10 mouse cellular contexts compared by ENCODE assay signal in genomic region chr9:92544146-92544545, GRCm38 (mm10). TPM values are rescaled to one million over a fixed set of nuclear protein-coding genes. Genes with fewer than 3 reads are reported as not detected.
DNase-seq lines count a peak whose midpoint lies in the region; ATAC-seq and TF ChIP-seq lines count a peak whose summit lies in the region.
"Had no signal": no experiment of that assay in that cellular context is flagged by ENCODE, and none has a peak within 500 bp of the region (broad histone marks: within the 10 kb centered on the region; RNA-seq: fewer than 3 reads in every experiment).

No protein-coding gene starts in this region.

- peaks cover 2% of the 10 kb centered on the region; the same call in 1 of the 2 replicates for H3K36me3 ChIP-seq in heart, embryonic 12.5 days
- H3K36me3 ChIP-seq in lung, embryonic 15.5 days = no peaks in the 10 kb centered on the region
- no peaks in the 10 kb centered on the region for H3K36me3 ChIP-seq in lung, postnatal 0 days (ENCODE audit: insufficient read depth, low read length)
- no peaks in the 10 kb centered on the region for H3K36me3 ChIP-seq in hindbrain, embryonic 15.5 days
- peaks cover 3% of the 10 kb centered on the region; the same call in 1 of the 2 replicates for H3K36me3 ChIP-seq in stomach, embryonic 16.5 days (ENCODE audit: control insufficient read depth, insufficient read depth, low read length)

- H3K9me3 ChIP-seq in heart, embryonic 12.5 days (replicated peaks) = no peaks in the 10 kb centered on the region
- no peaks in the 10 kb centered on the region for H3K9me3 ChIP-seq in lung, embryonic 15.5 days
- H3K9me3 ChIP-seq in lung, postnatal 0 days (ENCODE audit: low read length) = no peaks in the 10 kb centered on the region
- H3K9me3 ChIP-seq in hindbrain, embryonic 15.5 days = no peaks in the 10 kb centered on the region
- H3K9me3 ChIP-seq in stomach, embryonic 16.5 days (replicated peaks; ENCODE audit: control insufficient read depth, low read length) = no peaks in the 10 kb centered on the region

- TF ChIP-seq EP300 in lung, postnatal 0 days (IDR thresholded peaks at IDR 0.05) = no peak

- TF ChIP-seq CTCF in lung, postnatal 0 days (IDR thresholded peaks at IDR 0.05) = no peak

- 83% methylated on average over 1 of the region's 1 CpGs for WGBS in heart, embryonic 12.5 days
- 88% methylated on average over 1 of the region's 1 CpGs for WGBS in lung, embryonic 15.5 days
- 67% methylated on average over 1 of the region's 1 CpGs for WGBS in lung, postnatal 0 days
- 65% methylated on average over 1 of the region's 1 CpGs for WGBS in hindbrain, embryonic 15.5 days
- WGBS in stomach, embryonic 16.5 days = 81% methylated on average over 1 of the region's 1 CpGs

- DNase-seq in heart, postnatal 25 days (ENCODE audit: low spot score) = no peak
- DNase-seq in lung, postnatal 0 days (ENCODE audit: low spot score) = no peak
- no peak for DNase-seq in retina, postnatal 1 day
- no peak for DNase-seq in adrenal gland, postnatal 36 days
- DNase-seq: cerebellum, postnatal 14 days; liver had no signal

- H3K4me3 ChIP-seq in heart, embryonic 12.5 days = peak overlapping the region; percentile 20; the same call in 1 of the 2 replicates
- H3K4me3 ChIP-seq in lung, embryonic 15.5 days = 0 out of 2 replicates have a peak overlapping the region, but pooled peaks have one; percentile 7
- H3K4me3 ChIP-seq in lung, postnatal 0 days (ENCODE audit: low read depth, low read length) = no peak overlapping the region
- no peak overlapping the region for H3K4me3 ChIP-seq in hindbrain, embryonic 15.5 days
- H3K4me3 ChIP-seq in stomach, embryonic 16.5 days (replicated peaks; ENCODE audit: low read length) = peak overlapping the region; percentile 13

- peaks cover 13% of the 10 kb centered on the region for H3K4me1 ChIP-seq in heart, embryonic 12.5 days (replicated peaks)
- peaks cover 55% of the 10 kb centered on the region for H3K4me1 ChIP-seq in lung, embryonic 15.5 days
- peaks cover 6% of the 10 kb centered on the region for H3K4me1 ChIP-seq in lung, postnatal 0 days (ENCODE audit: insufficient read depth, low read depth, low read length)
- H3K4me1 ChIP-seq in hindbrain, embryonic 15.5 days (replicated peaks) = peaks cover 7% of the 10 kb centered on the region
- peaks cover 34% of the 10 kb centered on the region for H3K4me1 ChIP-seq in stomach, embryonic 16.5 days (ENCODE audit: control insufficient read depth, insufficient read depth, low read length)

- H3K27me3 ChIP-seq in heart, embryonic 12.5 days (replicated peaks) = no peaks in the 10 kb centered on the region
- H3K27me3 ChIP-seq in lung, embryonic 15.5 days = no peaks in the 10 kb centered on the region
- no peaks in the 10 kb centered on the region for H3K27me3 ChIP-seq in lung, postnatal 0 days (replicated peaks; ENCODE audit: insufficient read depth, low read length)
- no peaks in the 10 kb centered on the region for H3K27me3 ChIP-seq in hindbrain, embryonic 15.5 days
- H3K27me3 ChIP-seq in stomach, embryonic 16.5 days (ENCODE audit: control insufficient read depth, insufficient read depth, low read length) = no peaks in the 10 kb centered on the region

- intact Hi-C loops in heart, postnatal 25 days (cut with DNase I) = loop anchor here (5.0 kb wide), 1 partner anchor 87 kb away; the partner anchor contains the start of gene Plscr4

- no peak overlapping the region for H3K9ac ChIP-seq in heart, embryonic 12.5 days
- no peak overlapping the region for H3K9ac ChIP-seq in lung, embryonic 15.5 days
- no peak overlapping the region for H3K9ac ChIP-seq in lung, postnatal 0 days (replicated peaks; ENCODE audit: low read depth)
- H3K9ac ChIP-seq in hindbrain, embryonic 15.5 days = no peak overlapping the region
- H3K9ac ChIP-seq in stomach, embryonic 16.5 days (ENCODE audit: low read length) = no peak overlapping the region

- H3K4me2 ChIP-seq in heart, embryonic 12.5 days = peak overlapping the region; percentile 31
- peak overlapping the region; percentile 76 for H3K4me2 ChIP-seq in lung, embryonic 15.5 days
- H3K4me2 ChIP-seq in lung, postnatal 0 days (replicated peaks; ENCODE audit: low read depth, low read length) = no peak overlapping the region
- peak overlapping the region; percentile 91; the same call in 1 of the 2 replicates for H3K4me2 ChIP-seq in hindbrain, embryonic 15.5 days
- H3K4me2 ChIP-seq in stomach, embryonic 16.5 days (ENCODE audit: low read depth, low read length) = peak overlapping the region; percentile 53

- ATAC-seq in heart, embryonic 12.5 days (ENCODE audit: insufficient number of reproducible peaks, low FRiP score) = no peak
- no peak for ATAC-seq in lung, embryonic 15.5 days (ENCODE audit: borderline replicate concordance, extremely low read depth, low FRiP score, low TSS enrichment)
- ATAC-seq in lung, postnatal 0 days = no peak
- ATAC-seq in hindbrain, embryonic 15.5 days (ENCODE audit: low FRiP score, low read depth) = no peak
- ATAC-seq in stomach, embryonic 16.5 days (ENCODE audit: insufficient read depth, low FRiP score) = no peak

- H3K27ac ChIP-seq in heart, embryonic 12.5 days (ENCODE audit: poor library complexity, severe bottlenecking) = no peak overlapping the region
- H3K27ac ChIP-seq in lung, embryonic 15.5 days = no peak overlapping the region
- H3K27ac ChIP-seq in lung, postnatal 0 days (ENCODE audit: low read length) = no peak overlapping the region
- no peak overlapping the region for H3K27ac ChIP-seq in hindbrain, embryonic 15.5 days (replicated peaks)
- H3K27ac ChIP-seq in stomach, embryonic 16.5 days (ENCODE audit: low read length) = no peak overlapping the region

RNA-seq across cellular contexts. Expression of gene Plod2, which starts 2.1 kb away (rescaled TPM):
- 47.1 and 48.6 TPM in 2 replicates for polyA plus RNA-seq in heart, embryonic 12.5 days (2016; fragmentation: Nextera tagmentation; extraction: Ambion mirVana)
- total RNA-seq in heart, postnatal 25 days (2021) = 10 to 100 TPM; 17.2 to 20.9 TPM
- 48.4 and 49.0 TPM in 2 replicates for polyA plus RNA-seq in lung, embryonic 15.5 days (2015; fragmentation: Nextera tagmentation; extraction: Ambion mirVana)
- 15.7 and 16.3 TPM in 2 replicates for polyA plus RNA-seq in lung, postnatal 0 days (2015; fragmentation: Nextera tagmentation; extraction: Ambion mirVana)
- polyA plus RNA-seq in hindbrain, embryonic 15.5 days (2015; fragmentation: Nextera tagmentation; extraction: Ambion mirVana) = 12.0 and 13.8 TPM in 2 replicates
- 39.5 and 43.2 TPM in 2 replicates for polyA plus RNA-seq in stomach, embryonic 16.5 days (2015; fragmentation: Nextera tagmentation; extraction: Ambion mirVana)
- total RNA-seq in adrenal gland, postnatal 36 days (2021) = 100 to 1,000 TPM; 183 to 292 TPM

Comparison
In these comparisons a context has a peak if more than half of its experiments do, and no peak if none do; other contexts are left out.
1. H3K4me3 ChIP-seq: peak in heart, embryonic 12.5 days (single experiment), lung, embryonic 15.5 days (single experiment) and stomach, embryonic 16.5 days (single experiment); none in lung, postnatal 0 days (single experiment) and hindbrain, embryonic 15.5 days (single experiment).